Mouse (Mus musculus) layer of hippocampus, adult 2 months (tissue): ENCODE measurements at regions not wholly inside any gene's neighbourhood (a gene's known extent, or its start where the extent isn't known, plus 50 kb on each side); places are given as distances from the start of the nearest gene placed in this dataset.

Source experiments
- DNase-seq, 2 experiments: peaks; one replicate each; pipeline ENCODE4 v3.0.0; 2022; ENCODE audit warnings: low spot score in 2 of 2
- H3K27ac ChIP-seq: fragments of 200-600 bp; 2 replicates; pipeline ENCODE4 v1.8.1; 2022
- H3K4me3 ChIP-seq: fragments of 200-600 bp; 2 replicates; pipeline ENCODE4 v1.8.1; 2022; ENCODE audit warnings: mild to moderate bottlenecking
- CTCF ChIP-seq: fragments of 200-600 bp; conservative IDR thresholded peaks from 2 replicates; pipeline ENCODE4 v1.8.1; 2022; ENCODE audit warnings: antibody characterized with exemption, mild to moderate bottlenecking, moderate library complexity

DNA sequence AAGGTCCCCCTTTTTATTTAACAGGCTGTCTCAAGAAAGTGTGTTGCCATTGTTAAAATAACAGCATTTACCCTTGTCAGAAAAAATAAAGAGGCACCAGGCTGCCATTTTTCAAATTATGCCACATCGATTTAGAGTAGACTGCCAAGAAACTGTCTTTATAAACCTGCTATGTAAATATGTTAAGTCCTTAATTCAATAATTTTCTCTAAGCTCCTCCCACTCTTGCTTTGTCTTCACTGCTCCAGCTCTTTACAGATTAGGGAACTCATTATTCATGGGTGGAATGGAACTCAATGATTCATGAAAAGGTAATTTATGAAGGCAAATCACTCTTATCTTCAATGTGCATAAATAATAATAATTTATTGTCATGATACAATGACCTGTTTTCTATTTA, 64.9 kb upstream of the Frmd4b start:
- no peak for TF ChIP-seq CTCF
- no peak for DNase-seq
- Histone ChIP-seq H3K4me3 (no peak overlapping the region), H3K27ac (no peak overlapping the region)

DNA sequence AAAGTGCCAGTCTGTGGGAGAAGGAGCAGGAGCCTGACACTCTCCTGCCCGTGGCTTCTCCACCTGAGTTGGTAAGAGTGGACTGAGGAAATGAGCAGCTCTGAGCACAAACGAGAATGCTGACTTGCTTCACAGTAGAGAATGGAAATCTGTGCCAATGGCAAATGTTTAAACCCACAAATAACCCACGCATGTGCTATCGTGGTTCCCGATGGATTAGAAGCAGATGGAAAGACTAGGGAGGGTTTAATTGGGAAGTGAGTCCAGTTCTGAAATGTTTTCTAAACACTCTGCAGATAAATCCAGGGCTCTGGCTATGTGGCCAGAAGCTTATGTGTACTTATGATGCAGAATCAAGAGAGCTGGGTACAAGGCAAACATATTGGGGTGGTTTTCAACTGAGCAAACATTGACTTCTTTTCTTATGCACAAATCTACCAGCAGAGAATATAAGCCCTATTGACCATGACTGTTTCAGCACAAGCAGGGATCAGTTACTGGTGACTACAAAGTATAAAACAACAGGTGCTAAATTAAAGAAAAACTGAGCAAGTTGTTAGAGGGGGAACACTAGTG, 57.9 kb upstream of the Frmd4b start:
- Histone ChIP-seq H3K4me3 (no peak overlapping the region), H3K27ac (peak overlapping the region; percentile 73)
- no peak for TF ChIP-seq CTCF
- DNase-seq, result peak; percentile 27 to 74

GRCm38 (mm10) chr6:97666818-97667629, 49.7 kb upstream of the Frmd4b start:
- no peak overlapping the region for H3K4me3 ChIP-seq
- TF ChIP-seq CTCF, result no peak
- no peak for DNase-seq
- no peak overlapping the region for H3K27ac ChIP-seq
